ENCODE assay signal across 13 mouse cellular contexts in genomic region chr5:75961741-75962469, GRCm38 (mm10). TPM values are rescaled to one million over a fixed set of nuclear protein-coding genes. Genes with fewer than 3 reads are reported as not detected.
A peak's percentile ranks its signal among the peaks of the same experiment; 100 is the strongest.
DNase-seq lines count a peak whose midpoint lies in the region; ATAC-seq and TF ChIP-seq lines count a peak whose summit lies in the region.
"Had no signal": no experiment of that assay in that cellular context is flagged by ENCODE, and none has a peak within 500 bp of the region (broad histone marks: within the 10 kb centered on the region; RNA-seq: fewer than 3 reads in every experiment).

No protein-coding gene starts in this region.

- no peak overlapping the region for H3K9ac ChIP-seq in liver, postnatal 0 days (replicated peaks)
- H3K9ac ChIP-seq in forebrain, embryonic 15.5 days (replicated peaks) = no peak overlapping the region
- H3K9ac ChIP-seq: forebrain, postnatal 0 days; neural tube, embryonic 12.5 days had no signal

- H3K36me3 ChIP-seq in liver, postnatal 0 days (replicated peaks; ENCODE audit: insufficient read depth, low read length) = no peaks in the 10 kb centered on the region
- H3K36me3 ChIP-seq in forebrain, embryonic 15.5 days = no peaks in the 10 kb centered on the region
- H3K36me3 ChIP-seq: neural tube, embryonic 12.5 days had no signal

- peak; percentile 90 for ATAC-seq in liver, postnatal 0 days
- no peak for ATAC-seq in forebrain, embryonic 15.5 days (replicated peaks)
- ATAC-seq: forebrain, postnatal 0 days; hindbrain, embryonic 16.5 days had no signal

- intact Hi-C loops in heart, postnatal 25 days (cut with DNase I) = no loop called here

- no peaks in the 10 kb centered on the region for H3K27me3 ChIP-seq in liver, postnatal 0 days (ENCODE audit: insufficient read depth, low read length)
- no peaks in the 10 kb centered on the region for H3K27me3 ChIP-seq in forebrain, embryonic 15.5 days
- H3K27me3 ChIP-seq: neural tube, embryonic 12.5 days had no signal

- peak; percentile 2 for DNase-seq in 416B (ENCODE audit: low read depth)
- peak; percentile 14 for DNase-seq in heart, postnatal 25 days (ENCODE audit: low spot score)
- DNase-seq in liver, postnatal 0 days = no peak
- DNase-seq in frontal cortex, postnatal 36 days (ENCODE audit: low spot score in 2 of 2) = no peak
- no peak for DNase-seq in right cerebral cortex, postnatal 25 days
- DNase-seq: adrenal gland, adult 8-10 months; embryo, embryonic 11 days; forebrain, postnatal 0 days had no signal

- peak; percentile 93 for TF ChIP-seq EP300 in liver, postnatal 0 days (IDR thresholded peaks at IDR 0.05; ENCODE audit: low read depth)

- no peak overlapping the region for H3K4me3 ChIP-seq in brown adipose tissue, adult 24 weeks (ENCODE audit: insufficient read depth, low read depth, low read length)
- H3K4me3 ChIP-seq in liver, postnatal 0 days (ENCODE audit: low read depth, low read length) = no peak overlapping the region
- no peak overlapping the region for H3K4me3 ChIP-seq in forebrain, embryonic 15.5 days
- H3K4me3 ChIP-seq: neural tube, embryonic 12.5 days had no signal

- no peak for TF ChIP-seq CTCF in liver, postnatal 0 days (IDR thresholded peaks at IDR 0.05; ENCODE audit: low read depth)

- peak overlapping the region; percentile 51; the same call in 1 of the 2 replicates for H3K4me2 ChIP-seq in liver, postnatal 0 days (ENCODE audit: low read depth, low read length)
- no peak overlapping the region for H3K4me2 ChIP-seq in forebrain, embryonic 15.5 days (replicated peaks)
- H3K4me2 ChIP-seq: neural tube, embryonic 12.5 days had no signal

- H3K9me3 ChIP-seq in liver, postnatal 0 days (ENCODE audit: low read length) = no peaks in the 10 kb centered on the region
- H3K9me3 ChIP-seq in forebrain, embryonic 15.5 days = no peaks in the 10 kb centered on the region
- H3K9me3 ChIP-seq: neural tube, embryonic 12.5 days had no signal

- WGBS in liver, postnatal 0 days (ENCODE audit: insufficient replicate concordance) = 38% methylated on average over 19 of the region's 19 CpGs
- WGBS in forebrain, embryonic 15.5 days = 87% methylated on average over 19 of the region's 19 CpGs

- peak overlapping the region; percentile 49 for H3K27ac ChIP-seq in brown adipose tissue, adult 24 weeks (replicated peaks; ENCODE audit: low read depth, low read length)
- H3K27ac ChIP-seq in liver, postnatal 0 days (ENCODE audit: low read depth) = no peak overlapping the region
- H3K27ac ChIP-seq in forebrain, embryonic 15.5 days (replicated peaks) = no peak overlapping the region
- H3K27ac ChIP-seq: macrophage; neural tube, embryonic 12.5 days had no signal

- H3K4me1 ChIP-seq in brown adipose tissue, adult 24 weeks (ENCODE audit: control insufficient read depth, insufficient read depth, insufficient read length, low read length) = peaks cover 23% of the 10 kb centered on the region
- peaks cover 10% of the 10 kb centered on the region for H3K4me1 ChIP-seq in liver, postnatal 0 days (ENCODE audit: insufficient read depth)
- no peaks in the 10 kb centered on the region for H3K4me1 ChIP-seq in forebrain, embryonic 15.5 days
- H3K4me1 ChIP-seq: neural tube, embryonic 12.5 days had no signal

RNA-seq across cellular contexts. Expression of gene Kdr, which starts 16.4 kb away (rescaled TPM):
- polyA plus RNA-seq in brown adipose tissue, adult 24 weeks (2012; ENCODE audit: insufficient read depth, insufficient read length, missing spikeins) = 22.0 and 39.9 TPM in 2 replicates
- 10 to 100 TPM; 88.8 to 99.1 TPM for total RNA-seq in heart, postnatal 25 days (2021)
- polyA plus RNA-seq in liver, postnatal 0 days (2015; fragmentation: Nextera tagmentation; extraction: Ambion mirVana) = 7.9 and 9.6 TPM in 2 replicates
- 20.1 and 20.2 TPM in 2 replicates for polyA plus RNA-seq in forebrain, embryonic 15.5 days (2015; fragmentation: Nextera tagmentation; extraction: Ambion mirVana)

Comparison
In these comparisons a context has a peak if more than half of its experiments do, and no peak if none do; other contexts are left out.
1. DNase-seq: peak in 416B (single experiment) and heart, postnatal 25 days (single experiment); none in liver, postnatal 0 days (single experiment), frontal cortex, postnatal 36 days (0 of 2) and right cerebral cortex, postnatal 25 days (single experiment).